Mouse (Mus musculus) liver, postnatal 0 days (tissue): Measurements from ENCODE around the gene Tax1bp3.

Source experiments
- CTCF ChIP-seq: sonication (generic); IDR thresholded peaks from 2 replicates; pipeline ENCODE4 v1.5.1; 2016; ENCODE audit warnings: antibody characterized with exemption, low read depth
- EP300 ChIP-seq: IDR thresholded peaks from 2 replicates; pipeline ENCODE4 v1.6.1; 2016; ENCODE audit warnings: antibody characterized with exemption, low read depth, mild to moderate bottlenecking

DNA sequence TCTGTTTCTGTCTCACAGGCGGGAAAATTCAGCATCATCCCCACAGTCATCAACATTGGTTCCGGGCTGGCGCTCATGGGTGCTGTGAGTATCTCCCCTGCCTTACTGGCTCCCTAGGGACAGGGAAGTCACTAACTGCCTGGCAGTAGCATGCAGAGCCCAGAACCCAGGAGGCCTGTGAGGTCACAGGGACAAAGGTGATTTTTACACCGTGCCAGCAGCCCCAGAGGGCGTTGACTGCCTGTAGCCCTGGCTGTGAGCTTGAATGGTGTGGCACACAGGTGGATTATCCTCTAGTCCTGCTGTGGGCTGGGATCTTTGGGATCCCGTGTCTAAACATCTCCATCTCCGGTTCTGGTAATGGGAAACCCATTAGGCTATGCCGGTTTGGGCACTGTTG, 8.8 kb upstream of the Tax1bp3 start:
- TF ChIP-seq CTCF (no peak), EP300 (no peak)
